Mouse (Mus musculus) limb, embryonic 12.5 days (tissue): ENCODE measurements at regions not wholly inside any gene's neighbourhood (a gene's known extent, or its start where the extent isn't known, plus 50 kb on each side); places are given as distances from the start of the nearest gene placed in this dataset.

Source experiments
- ATAC-seq: fragments of 200-750 bp; cut with Nextera tagmentation; 2 replicates; pipeline ENCODE4 v1.8.0; 2017; ENCODE audit warnings: low read depth, moderate TSS enrichment; ENCODE audit not compliant: insufficient number of reproducible peaks, insufficient read depth, low FRiP score, low TSS enrichment
- H3K27ac ChIP-seq: fragments of 300-500 bp; sonication (generic); 2 replicates; pipeline ENCODE4 v1.5.1; 2016; ENCODE audit warnings: mild to moderate bottlenecking, moderate library complexity
- H3K27me3 ChIP-seq: fragments of 300-500 bp; sonication (generic); 2 replicates; pipeline ENCODE4 v1.6.1; 2016; ENCODE audit warnings: mild to moderate bottlenecking, moderate library complexity
- H3K36me3 ChIP-seq: fragments of 300-500 bp; sonication (generic); 2 replicates; pipeline ENCODE4 v1.6.1; 2016; ENCODE audit warnings: mild to moderate bottlenecking, moderate library complexity
- H3K4me1 ChIP-seq: fragments of 300-500 bp; sonication (generic); replicated peaks from 2 replicates; pipeline ENCODE4 v1.6.1; 2016
- H3K4me2 ChIP-seq: fragments of 300-500 bp; sonication (generic); 2 replicates; pipeline ENCODE4 v1.6.1; 2016; ENCODE audit warnings: mild to moderate bottlenecking, moderate library complexity
- H3K4me3 ChIP-seq: fragments of 300-500 bp; sonication (generic); replicated peaks from 2 replicates; pipeline ENCODE4 v1.5.1; 2016; ENCODE audit warnings: mild to moderate bottlenecking
- H3K9ac ChIP-seq: fragments of 300-500 bp; sonication (generic); replicated peaks from 2 replicates; pipeline ENCODE4 v1.6.1; 2016; ENCODE audit warnings: mild to moderate bottlenecking, moderate library complexity
- H3K9me3 ChIP-seq: fragments of 300-500 bp; sonication (generic); 2 replicates; pipeline ENCODE4 v1.6.1; 2016; ENCODE audit warnings: mild to moderate bottlenecking, moderate library complexity
- WGBS: fragments of 180-500 bp; shearing (Covaris S2); methylation state at CpG from one replicate; pipeline ENCODE4 v1.1.7; 2016; 5-methylcytosine and 5-hydroxymethylcytosine counted together

GRCm38 (mm10) chr2:147690506-147691208, 328.9 kb downstream of the Pax1 start:
- Histone ChIP-seq H3K4me1 (peaks cover 20% of the 10 kb centered on the region), H3K9me3 (no peaks in the 10 kb centered on the region), H3K36me3 (no peaks in the 10 kb centered on the region), H3K9ac (no peak overlapping the region), H3K4me2 (no peak overlapping the region), H3K27me3 (peaks cover 41% of the 10 kb centered on the region), H3K4me3 (no peak overlapping the region), H3K27ac (no peak overlapping the region)
- 29% methylated on average over 15 of the region's 15 CpGs for WGBS
- ATAC-seq: no peak

- no peak overlapping the region for H3K4me3 ChIP-seq
- no peak overlapping the region for H3K9ac ChIP-seq
- WGBS: 21% methylated on average over 6 of the region's 6 CpGs
- no peaks in the 10 kb centered on the region for H3K36me3 ChIP-seq
- peaks cover 20% of the 10 kb centered on the region for H3K4me1 ChIP-seq
- no peak overlapping the region for H3K27ac ChIP-seq
- H3K4me2 ChIP-seq: no peak overlapping the region
- H3K27me3 ChIP-seq: peaks cover 44% of the 10 kb centered on the region
- no peak for ATAC-seq
- no peaks in the 10 kb centered on the region for H3K9me3 ChIP-seq
Observed at GRCm38 (mm10) chr2:147688742-147689141, 327.0 kb downstream of the Pax1 start.

- WGBS: 12% methylated on average over 1 of the region's 1 CpGs
Observed at GRCm38 (mm10) chr2:147656667-147657066, 294.9 kb downstream of the Pax1 start.

GRCm38 (mm10) chr2:147650229-147650628, 288.5 kb downstream of the Pax1 start:
- H3K9ac ChIP-seq: no peak overlapping the region
- WGBS: 64% methylated on average over 3 of the region's 3 CpGs
- no peaks in the 10 kb centered on the region for H3K9me3 ChIP-seq
- H3K4me1 ChIP-seq: no peaks in the 10 kb centered on the region
- no peak overlapping the region for H3K4me2 ChIP-seq
- no peaks in the 10 kb centered on the region for H3K36me3 ChIP-seq
- ATAC-seq: no peak
- H3K27me3 ChIP-seq: peaks cover 10% of the 10 kb centered on the region; the same call in 1 of the 2 replicates
- no peak overlapping the region for H3K4me3 ChIP-seq
- no peak overlapping the region for H3K27ac ChIP-seq

More at GRCm38 (mm10) chr2:147656667-147657066, 294.9 kb downstream of the Pax1 start:
- no peak overlapping the region for H3K9ac ChIP-seq
- H3K9me3 ChIP-seq: no peaks in the 10 kb centered on the region
- no peak for ATAC-seq
- H3K27me3 ChIP-seq: peaks cover 17% of the 10 kb centered on the region
- H3K36me3 ChIP-seq: no peaks in the 10 kb centered on the region
- H3K4me3 ChIP-seq: no peak overlapping the region
- H3K4me2 ChIP-seq: no peak overlapping the region
- H3K27ac ChIP-seq: no peak overlapping the region
- no peaks in the 10 kb centered on the region for H3K4me1 ChIP-seq

GRCm38 (mm10) chr2:147647972-147648371, 286.2 kb downstream of the Pax1 start:
- Histone ChIP-seq H3K27me3 (peaks cover 6% of the 10 kb centered on the region; the same call in 1 of the 2 replicates), H3K4me3 (no peak overlapping the region), H3K9ac (no peak overlapping the region), H3K36me3 (no peaks in the 10 kb centered on the region), H3K4me1 (no peaks in the 10 kb centered on the region), H3K9me3 (no peaks in the 10 kb centered on the region), H3K27ac (no peak overlapping the region), H3K4me2 (no peak overlapping the region)
- 72% methylated on average over 8 of the region's 8 CpGs for WGBS
- no peak for ATAC-seq

- Histone ChIP-seq H3K27me3 (peaks cover 6% of the 10 kb centered on the region; the same call in 1 of the 2 replicates), H3K9ac (no peak overlapping the region), H3K36me3 (no peaks in the 10 kb centered on the region), H3K9me3 (no peaks in the 10 kb centered on the region), H3K4me2 (no peak overlapping the region), H3K4me3 (no peak overlapping the region), H3K4me1 (no peaks in the 10 kb centered on the region), H3K27ac (no peak overlapping the region)
- 72% methylated on average over 4 of the region's 4 CpGs for whole genome bisulfite sequencing
- no peak for ATAC-seq
Observed at GRCm38 (mm10) chr2:147647506-147647905, 285.8 kb downstream of the Pax1 start.

GRCm38 (mm10) chr2:147637882-147638281, 276.2 kb downstream of the Pax1 start:
- Histone ChIP-seq H3K9ac (no peak overlapping the region), H3K4me3 (no peak overlapping the region), H3K27ac (no peak overlapping the region), H3K4me1 (no peaks in the 10 kb centered on the region), H3K27me3 (0 out of 2 replicates have a peak, but pooled peaks cover 2% of the 10 kb centered on the region), H3K4me2 (no peak overlapping the region), H3K36me3 (no peaks in the 10 kb centered on the region), H3K9me3 (no peaks in the 10 kb centered on the region)
- 82% methylated on average over 1 of the region's 1 CpGs for WGBS
- ATAC-seq: no peak

- H3K36me3 ChIP-seq: no peaks in the 10 kb centered on the region
- no peak overlapping the region for H3K9ac ChIP-seq
- no peaks in the 10 kb centered on the region for H3K9me3 ChIP-seq
- no peaks in the 10 kb centered on the region for H3K4me1 ChIP-seq
- H3K4me2 ChIP-seq: no peak overlapping the region
- no peak for ATAC-seq
- H3K27me3 ChIP-seq: peaks cover 9% of the 10 kb centered on the region; the same call in 1 of the 2 replicates
- 53% methylated on average over 6 of the region's 6 CpGs for WGBS
- H3K27ac ChIP-seq: no peak overlapping the region
- no peak overlapping the region for H3K4me3 ChIP-seq
Observed at GRCm38 (mm10) chr2:147632737-147633136, 271.0 kb downstream of the Pax1 start.

GRCm38 (mm10) chr2:147629716-147630115, 268.0 kb downstream of the Pax1 start:
- H3K4me2 ChIP-seq: no peak overlapping the region
- ATAC-seq: no peak
- H3K4me1 ChIP-seq: no peaks in the 10 kb centered on the region
- no peaks in the 10 kb centered on the region for H3K36me3 ChIP-seq
- H3K27me3 ChIP-seq: peaks cover 9% of the 10 kb centered on the region; the same call in 1 of the 2 replicates
- H3K4me3 ChIP-seq: no peak overlapping the region
- H3K9me3 ChIP-seq: no peaks in the 10 kb centered on the region
- 83% methylated on average over 3 of the region's 3 CpGs for WGBS
- no peak overlapping the region for H3K27ac ChIP-seq
- no peak overlapping the region for H3K9ac ChIP-seq

GRCm38 (mm10) chr2:147627096-147627495, 265.4 kb downstream of the Pax1 start:
- no peak overlapping the region for H3K4me3 ChIP-seq
- no peak overlapping the region for H3K27ac ChIP-seq
- H3K4me2 ChIP-seq: no peak overlapping the region
- ATAC-seq: no peak
- no peaks in the 10 kb centered on the region for H3K36me3 ChIP-seq
- H3K4me1 ChIP-seq: no peaks in the 10 kb centered on the region
- H3K9ac ChIP-seq: no peak overlapping the region
- H3K27me3 ChIP-seq: peaks cover 9% of the 10 kb centered on the region; the same call in 1 of the 2 replicates
- no peaks in the 10 kb centered on the region for H3K9me3 ChIP-seq
- WGBS: 59% methylated on average over 5 of the region's 5 CpGs

- ATAC-seq: no peak
- WGBS: 85% methylated on average over 4 of the region's 4 CpGs
Observed at GRCm38 (mm10) chr2:147623116-147623515, 261.4 kb downstream of the Pax1 start.

GRCm38 (mm10) chr2:147617849-147618248, 256.1 kb downstream of the Pax1 start:
- no peak for ATAC-seq
- no peak overlapping the region; the same call in 1 of the 2 replicates for H3K4me2 ChIP-seq
- no peak overlapping the region for H3K9ac ChIP-seq
- no peaks in the 10 kb centered on the region for H3K36me3 ChIP-seq
- H3K4me3 ChIP-seq: no peak overlapping the region
- no peak overlapping the region for H3K27ac ChIP-seq
- peaks cover 5% of the 10 kb centered on the region; the same call in 1 of the 2 replicates for H3K4me1 ChIP-seq
- no peaks in the 10 kb centered on the region for H3K9me3 ChIP-seq
- 0 out of 2 replicates have a peak, but pooled peaks cover 3% of the 10 kb centered on the region for H3K27me3 ChIP-seq
- WGBS: 38% methylated on average over 10 of the region's 10 CpGs

More at GRCm38 (mm10) chr2:147623116-147623515, 261.4 kb downstream of the Pax1 start:
- Histone ChIP-seq H3K4me2 (no peak overlapping the region), H3K27ac (no peak overlapping the region), H3K4me1 (no peaks in the 10 kb centered on the region), H3K9ac (no peak overlapping the region), H3K36me3 (no peaks in the 10 kb centered on the region), H3K27me3 (no peaks in the 10 kb centered on the region), H3K9me3 (no peaks in the 10 kb centered on the region), H3K4me3 (no peak overlapping the region)
